Mouse (Mus musculus) megakaryocyte progenitor cell, adult 5-6 weeks (primary cell): ENCODE data around the gene Gm21095. TPM values are rescaled to one million over a fixed set of nuclear protein-coding genes. Genes with fewer than 3 reads are reported as not detected.
"Not testable (repeated sequence)": the region's sequence is repeated elsewhere in the genome, so short reads cannot be mapped to it uniquely, and the experiment has no call there.

Experiments
- ATAC-seq: replicated peaks from 2 replicates; pipeline ENCODE4 v1.8.0; 2016; ENCODE audit warnings: mild to moderate bottlenecking, moderate TSS enrichment, inconsistent platforms; ENCODE audit not compliant: poor library complexity
- total RNA-seq, 2 experiments: library from RNA; stranded (forward) in 1 of 2; stranded (reverse) in 1 of 2; fragments of 157-497, 149-512 nt in 1 of 2; fragments of 200-1000 nt in 1 of 2; gene quantifications; 2 replicates each; pipeline versions ENCODE4 v1.2.3 to v1.2.4; 2015 to 2017

Gm21095 gene
- total RNA-seq (2015) (not detected in 2 replicates), total RNA-seq (2017) (not detected in 2 replicates)

DNA sequence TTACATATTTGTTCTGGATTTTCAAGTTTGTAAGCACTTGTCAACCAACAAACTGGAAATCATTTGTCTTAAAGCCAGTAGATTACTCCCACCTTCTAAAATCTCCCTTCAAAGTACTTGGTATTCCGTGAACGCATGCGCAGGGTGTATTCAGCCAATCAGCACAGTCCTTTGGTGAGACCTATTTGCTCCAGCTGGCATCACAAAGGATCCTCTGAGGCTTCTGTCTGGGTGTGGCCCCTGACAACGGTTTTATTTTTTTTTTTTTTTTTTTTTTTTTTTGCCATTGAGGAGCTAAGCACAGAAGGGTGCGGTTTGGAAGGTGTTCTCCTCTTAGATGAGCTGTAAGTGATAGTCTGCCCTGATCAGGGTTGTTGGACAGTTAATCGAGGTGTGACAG is at the start of gene Gm21095:
Gene Gm21095 (plus strand): TSS at position 301 of the 400 bp plus-strand sequence.
- not testable (repeated sequence) for ATAC-seq
